Mouse (Mus musculus) cerebellum, adult 2 months (tissue): ENCODE results near the gene Gm28305. TPM values are rescaled to one million over a fixed set of nuclear protein-coding genes. Genes with fewer than 3 reads are reported as not detected.

Experiments used
- DNase-seq, 2 experiments: peaks; one replicate each; pipeline ENCODE4 v3.0.0; 2021
- H3K27ac ChIP-seq: fragments of 200-500 bp; 2 replicates; pipeline ENCODE4 v1.5.1; 2012; ENCODE audit warnings: low read length, control low read depth, inconsistent platforms; ENCODE audit not compliant: insufficient read depth
- H3K27me3 ChIP-seq: fragments of 200-500 bp; 2 replicates; pipeline ENCODE4 v1.6.1; 2012; ENCODE audit warnings: inconsistent platforms, mild to moderate bottlenecking, low read length, moderate library complexity; ENCODE audit not compliant: control insufficient read depth, insufficient read depth
- H3K4me1 ChIP-seq: fragments of 200-500 bp; 2 replicates; pipeline ENCODE4 v1.6.1; 2011; ENCODE audit warnings: low read length; ENCODE audit not compliant: control insufficient read depth, insufficient read depth
- H3K4me3 ChIP-seq: fragments of 200-500 bp; replicated peaks from 2 replicates; pipeline ENCODE3; 2011; ENCODE audit warnings: mild to moderate bottlenecking, low read depth, low read length, control low read depth; ENCODE audit not compliant: insufficient read depth
- CTCF ChIP-seq: fragments of 200-500 bp; IDR thresholded peaks from 2 replicates; pipeline ENCODE4 v1.5.1; 2011; ENCODE audit warnings: low read depth, mild to moderate bottlenecking, control low read depth, low read length, moderate library complexity, borderline replicate concordance; ENCODE audit not compliant: insufficient read depth
- POLR2A ChIP-seq: fragments of 200-500 bp; IDR thresholded peaks from 2 replicates; pipeline ENCODE4 v1.6.1; 2011; ENCODE audit warnings: low read length, control low read depth, borderline replicate concordance; ENCODE audit not compliant: insufficient read depth
- WGBS: fragments of 180-500 bp; shearing (Covaris S2); methylation state at CpG from one replicate; pipeline ENCODE4 v1.1.7; 2018; 5-methylcytosine and 5-hydroxymethylcytosine counted together
- polyA plus RNA-seq: library from polyadenylated mRNA; depleted of rRNA; stranded (reverse); fragments of >200 nt; gene quantifications from 2 replicates; pipeline ENCODE4 v1.2.3, GENCODE M21; 2012

Gm28305 gene
- polyA plus RNA-seq, 1 experiment: not detected

DNA sequence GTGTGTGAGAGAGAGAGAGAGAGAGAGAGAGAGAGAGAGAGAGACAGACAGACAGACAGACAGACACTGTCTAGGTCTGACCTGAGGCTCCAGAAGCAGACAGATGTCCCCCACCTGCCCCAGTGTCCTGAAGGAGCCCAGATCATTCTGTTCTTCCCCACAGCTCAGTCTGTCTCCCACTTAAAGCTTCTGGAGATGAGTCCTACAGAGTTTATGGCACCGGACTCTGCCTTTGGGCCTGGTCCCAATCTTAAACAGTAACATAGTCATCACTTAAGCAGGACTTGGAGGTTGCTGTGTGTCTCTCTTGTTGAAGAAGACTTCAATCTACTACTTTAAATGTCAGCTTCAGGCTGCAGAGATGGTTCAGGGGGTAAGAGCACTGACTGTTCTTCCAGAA is 38.3 kb downstream of the Gm28305 start:
- Histone ChIP-seq H3K27me3 (no peaks in the 10 kb centered on the region), H3K27ac (no peak overlapping the region), H3K4me3 (no peak overlapping the region), H3K4me1 (no peaks in the 10 kb centered on the region)
- WGBS: 88% methylated on average over 1 of the region's 1 CpGs
- DNase-seq: no peak
- TF ChIP-seq POLR2A (no peak), CTCF (no peak)

DNA sequence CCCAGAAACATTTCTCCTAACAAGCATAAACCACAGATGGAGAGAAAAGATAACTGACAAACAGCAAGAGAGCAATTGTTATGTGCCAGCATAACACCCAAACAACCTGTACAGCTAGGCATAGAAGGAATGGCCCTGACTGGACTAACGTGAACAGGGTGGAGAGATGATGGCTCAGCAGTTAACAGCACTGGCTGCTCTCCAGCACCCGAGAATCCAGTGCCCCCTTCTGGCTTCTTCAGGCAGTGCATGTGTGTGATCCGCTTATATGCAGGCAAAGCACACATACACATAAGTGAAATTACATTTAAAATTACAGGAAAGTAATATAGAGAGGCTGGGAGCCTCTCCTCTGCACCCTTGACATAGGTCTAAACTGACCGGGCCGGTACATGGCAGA is 38.9 kb downstream of the Gm28305 start:
- no peaks in the 10 kb centered on the region for H3K4me1 ChIP-seq
- no peak for DNase-seq
- TF ChIP-seq POLR2A: no peak
- TF ChIP-seq CTCF: peak; percentile 25; the same call in 1 of the 2 replicates
- no peaks in the 10 kb centered on the region for H3K27me3 ChIP-seq
- H3K27ac ChIP-seq: no peak overlapping the region
- WGBS: 44% methylated on average over 5 of the region's 5 CpGs
- H3K4me3 ChIP-seq: no peak overlapping the region

DNA sequence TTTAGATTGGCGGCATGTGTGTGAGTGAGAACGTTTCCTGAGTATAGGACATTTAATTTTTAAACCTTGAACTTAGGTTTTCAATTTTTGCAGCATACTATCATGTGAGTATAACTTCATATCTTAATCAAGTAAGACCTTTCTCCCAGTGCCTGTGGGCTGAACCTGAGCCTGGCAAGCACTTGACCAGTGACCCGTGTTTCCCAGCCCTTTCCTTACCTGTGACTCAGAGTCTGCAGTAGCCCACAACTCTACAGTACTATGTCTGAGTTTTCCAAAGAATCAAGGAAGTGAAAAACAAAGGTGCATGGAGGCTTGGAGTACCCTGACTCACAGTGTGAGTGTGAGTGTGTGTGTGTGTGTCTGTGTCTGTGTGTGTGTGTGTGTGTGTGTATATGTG is 39.6 kb downstream of the Gm28305 start:
- Histone ChIP-seq H3K27me3 (no peaks in the 10 kb centered on the region), H3K27ac (no peak overlapping the region), H3K4me1 (no peaks in the 10 kb centered on the region), H3K4me3 (no peak overlapping the region)
- TF ChIP-seq CTCF (no peak), POLR2A (no peak)
- WGBS: 80% methylated on average over 3 of the region's 3 CpGs
- DNase-seq: no peak

DNA sequence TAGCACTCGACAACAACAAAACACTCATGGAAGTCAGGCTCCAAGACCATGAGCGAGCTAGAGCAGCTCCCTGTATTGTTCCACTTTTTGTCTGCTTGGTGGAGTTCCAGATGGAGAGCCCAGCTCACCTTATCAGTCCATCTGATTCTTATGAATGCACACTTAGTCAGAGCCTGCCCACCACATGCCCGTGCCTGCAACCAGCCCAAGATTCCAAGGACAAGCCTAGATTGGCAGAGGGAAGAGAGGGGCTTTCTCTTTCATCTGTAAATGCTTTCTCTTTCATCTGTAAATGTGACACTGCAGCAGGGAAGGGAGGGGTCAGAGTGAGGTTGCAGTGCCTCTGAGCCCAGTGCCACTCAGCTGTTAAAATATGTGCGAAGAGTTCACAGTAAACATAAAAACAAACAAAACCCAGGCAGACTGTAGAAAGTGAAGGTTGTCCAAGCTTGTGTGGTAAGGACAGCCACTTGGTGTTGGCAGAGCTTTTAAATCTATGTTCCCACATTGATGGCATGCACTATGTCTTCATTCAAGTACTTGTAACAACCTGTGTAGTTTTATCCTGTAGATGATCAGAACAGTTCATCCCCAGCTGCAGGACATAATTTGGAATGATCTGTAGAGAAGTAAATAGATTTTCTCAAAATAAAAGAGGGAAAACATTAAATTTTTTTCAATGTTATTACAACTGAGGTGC is 45.4 kb downstream of the Gm28305 start:
- 71% methylated on average over 4 of the region's 4 CpGs for WGBS
- Histone ChIP-seq H3K27me3 (no peaks in the 10 kb centered on the region), H3K4me1 (no peaks in the 10 kb centered on the region), H3K4me3 (no peak overlapping the region), H3K27ac (no peak overlapping the region)
- no peak for TF ChIP-seq POLR2A
- no peak for TF ChIP-seq CTCF
- DNase-seq: no peak

DNA sequence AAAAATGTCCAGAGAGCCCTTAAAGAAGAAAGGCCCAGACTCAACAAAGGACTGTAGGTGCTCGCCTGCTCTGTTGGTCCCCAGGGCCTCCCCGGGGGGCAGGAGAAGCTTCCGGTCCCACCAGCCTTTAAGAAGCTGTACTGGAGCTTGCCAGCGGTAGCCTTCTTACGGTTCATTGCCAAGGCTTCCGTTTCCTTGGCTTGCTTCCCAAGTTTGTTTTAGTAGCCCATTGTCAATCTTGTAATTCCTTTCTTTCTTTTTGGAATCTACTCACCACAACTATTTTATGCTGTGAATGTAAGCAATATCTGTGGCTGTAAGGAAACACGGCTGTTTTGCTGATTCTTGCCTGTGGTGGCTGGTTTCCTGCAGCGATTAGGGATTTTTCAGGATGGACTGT is 48.1 kb downstream of the Gm28305 start:
- H3K27ac ChIP-seq: no peak overlapping the region
- 29% methylated on average over 8 of the region's 8 CpGs for WGBS

DNA sequence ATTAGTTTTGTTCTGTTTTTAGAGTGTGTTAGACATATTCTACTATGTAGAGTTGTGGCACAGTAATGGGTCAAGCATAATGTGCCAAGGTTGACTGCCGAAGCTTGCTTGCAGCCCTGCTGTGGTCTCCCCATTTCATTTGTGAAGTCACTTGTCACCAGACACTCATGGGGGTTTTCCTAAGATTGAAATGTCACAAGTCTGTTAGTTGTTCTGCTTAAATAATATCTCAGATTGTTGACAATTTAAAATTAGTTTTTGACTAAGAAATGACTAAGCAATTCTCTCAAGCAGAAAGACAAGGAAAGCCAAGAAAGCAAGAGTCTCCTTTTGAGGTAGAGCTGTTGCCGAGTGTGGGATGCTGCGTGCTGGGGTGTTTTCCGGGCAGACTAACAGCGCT is 52.5 kb downstream of the Gm28305 start:
- 90% methylated on average over 5 of the region's 5 CpGs for WGBS
- no peak for DNase-seq
- Histone ChIP-seq H3K27ac (no peak overlapping the region), H3K27me3 (no peaks in the 10 kb centered on the region), H3K4me1 (no peaks in the 10 kb centered on the region), H3K4me3 (no peak overlapping the region)
- TF ChIP-seq CTCF: no peak
- no peak for TF ChIP-seq POLR2A

More for the DNA sequence above, 48.1 kb downstream of the Gm28305 start:
- Histone ChIP-seq H3K4me1 (no peaks in the 10 kb centered on the region), H3K4me3 (no peak overlapping the region), H3K27me3 (no peaks in the 10 kb centered on the region)
- no peak for DNase-seq
- TF ChIP-seq POLR2A (no peak), CTCF (no peak)

DNA sequence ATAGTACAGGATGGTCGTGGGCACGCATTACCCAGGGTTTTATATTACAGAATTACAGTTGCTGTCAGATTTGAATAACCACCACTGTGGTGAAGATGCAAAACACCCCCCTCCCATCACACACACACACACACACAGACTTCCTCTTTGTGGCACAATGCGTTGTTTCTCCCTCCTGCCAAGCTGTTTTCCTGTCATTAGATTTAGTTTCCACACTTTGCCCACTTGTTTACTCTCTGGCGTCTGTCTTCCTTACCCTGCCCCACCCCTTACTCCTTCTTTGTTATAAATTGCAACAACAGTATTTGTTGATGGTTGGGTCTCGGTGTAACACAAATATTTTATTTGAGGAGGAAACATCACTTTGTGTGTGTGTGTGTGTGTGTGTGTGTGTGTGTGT is 57.8 kb downstream of the Gm28305 start:
- Histone ChIP-seq H3K27me3 (no peaks in the 10 kb centered on the region), H3K4me3 (no peak overlapping the region), H3K27ac (no peak overlapping the region), H3K4me1 (no peaks in the 10 kb centered on the region)
- no peak for DNase-seq
- WGBS: 66% methylated on average over 5 of the region's 5 CpGs
- TF ChIP-seq CTCF (no peak), POLR2A (no peak)

DNA sequence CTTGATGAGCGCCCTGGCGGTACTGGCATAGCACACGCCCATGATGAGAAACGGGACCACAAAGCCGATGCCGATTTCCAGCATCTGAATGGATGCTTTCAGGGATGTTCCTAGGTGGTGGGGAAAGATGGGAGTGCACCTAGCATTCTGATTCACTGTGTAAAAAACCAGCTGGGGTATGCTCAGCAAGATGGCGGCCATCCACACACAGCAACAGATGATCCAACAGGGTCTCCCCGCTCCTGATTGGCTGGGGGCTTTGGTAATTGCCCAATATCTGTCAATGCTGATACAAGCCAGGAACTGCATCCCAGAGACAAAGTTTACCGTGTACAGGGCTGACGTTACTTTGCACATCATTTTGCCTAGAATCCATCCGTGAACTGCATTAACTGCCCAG is 58.6 kb downstream of the Gm28305 start:
- H3K4me1 ChIP-seq: no peaks in the 10 kb centered on the region
- H3K4me3 ChIP-seq: no peak overlapping the region
- H3K27ac ChIP-seq: no peak overlapping the region
- WGBS: 95% methylated on average over 11 of the region's 11 CpGs
- TF ChIP-seq POLR2A: no peak
- no peak for TF ChIP-seq CTCF
- H3K27me3 ChIP-seq: no peaks in the 10 kb centered on the region
- DNase-seq: no peak
